Mouse (Mus musculus) left cerebral cortex, postnatal 25 days (tissue): Measurements from ENCODE around the gene Itgb7. TPM values are rescaled to one million over a fixed set of nuclear protein-coding genes. Genes with fewer than 3 reads are reported as not detected.

ENCODE experiments used
- DNase-seq, 2 experiments: peaks; one replicate each; pipeline ENCODE4 v3.0.0; 2022; ENCODE audit warnings: low spot score in 2 of 2, mixed read lengths in 1 of 2
- intact Hi-C: fragments of 180-260 bp; cut with DNase I; formaldehyde crosslinking; loops from one replicate; pipeline ENCODE4 v1.15.1; 2025
- total RNA-seq, 2 experiments: library from RNA; stranded (reverse); gene quantifications; 2 replicates each; pipeline ENCODE4 v1.2.3; 2021

The Itgb7 gene
- total RNA-seq, result 1 to 10 TPM; 1.0 to 1.7 TPM

- no peak for DNase-seq
- intact Hi-C loops, result no loop called here
Observed at GRCm38 (mm10) chr15:102231748-102232147, at the start of gene Itgb7. Gene Itgb7 (minus strand): TSS chr15:102231944.

DNA sequence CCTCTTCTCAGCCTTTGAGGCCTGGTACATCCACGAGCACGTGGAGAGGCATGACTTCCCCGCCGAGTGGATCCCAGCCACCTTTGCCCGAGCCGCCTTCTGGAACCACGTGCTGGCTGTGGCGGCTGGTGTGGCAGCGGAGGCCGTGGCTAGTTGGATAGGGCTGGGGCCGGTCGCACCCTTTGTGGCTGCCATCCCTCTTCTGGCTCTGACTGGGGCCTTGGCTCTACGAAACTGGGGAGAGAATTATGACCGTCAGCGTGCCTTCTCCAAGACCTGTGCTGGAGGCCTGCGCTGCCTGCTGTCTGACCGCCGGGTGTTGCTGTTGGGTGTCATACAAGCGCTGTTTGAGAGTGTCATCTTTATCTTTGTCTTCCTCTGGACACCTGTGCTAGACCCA is 48.9 kb upstream of the Itgb7 start:
- intact Hi-C loops, result no loop called here
- DNase-seq, result no peak

DNA sequence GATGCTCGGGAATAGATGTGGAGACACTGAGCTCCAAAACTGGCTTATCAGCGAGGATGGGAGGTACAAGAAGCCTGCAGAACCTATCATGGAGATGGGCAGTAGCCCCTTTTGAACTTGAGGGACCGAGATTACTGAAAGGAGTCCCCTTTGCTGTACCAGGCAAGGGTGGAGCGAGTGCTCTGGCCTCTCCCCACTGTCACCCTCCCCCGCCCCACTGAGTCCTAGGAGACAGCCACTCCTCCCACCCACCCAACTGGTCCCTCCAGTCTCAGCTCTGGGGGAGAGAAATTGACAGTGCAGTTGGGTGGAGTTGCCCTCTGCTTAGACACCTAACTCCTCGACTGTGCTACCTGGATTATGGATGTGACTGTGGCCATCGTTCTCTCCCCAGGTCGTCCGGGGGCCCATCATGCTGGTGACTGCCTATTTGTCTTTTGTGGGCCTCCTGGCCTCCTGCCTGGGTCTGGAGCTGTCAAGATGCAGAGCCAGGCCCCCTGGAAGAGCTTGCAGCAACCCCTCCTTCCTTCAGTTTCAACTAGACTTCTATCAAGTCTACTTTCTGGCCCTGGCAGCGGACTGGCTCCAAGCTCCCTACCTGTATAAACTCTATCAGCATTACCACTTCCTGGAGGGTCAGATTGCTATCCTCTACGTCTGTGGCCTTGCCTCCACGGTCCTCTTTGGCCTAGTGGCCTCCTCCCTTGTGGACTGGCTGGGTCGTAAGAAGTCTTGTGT is 48.2 kb upstream of the Itgb7 start:
- intact Hi-C loops, result loop anchor here (2.0 kb wide), 1 partner anchor 41 kb away; no protein-coding TSS in a partner anchor
- DNase-seq, result no peak

GRCm38 (mm10) chr15:102279092-102279782 is 47.5 kb upstream of the Itgb7 start, which contains the start of gene Mfsd5:
Gene Mfsd5 (plus strand): TSS chr15:102279454.
- intact Hi-C loops, result loop anchor here (2.0 kb wide), 1 partner anchor 40 kb away; no protein-coding TSS in a partner anchor

GRCm38 (mm10) chr15:102278726-102279091 is 47.0 kb upstream of the Itgb7 start:
- DNase-seq, result no peak
- intact Hi-C loops, result loop anchor here (2.0 kb wide), 1 partner anchor 40 kb away; no protein-coding TSS in a partner anchor

More at GRCm38 (mm10) chr15:102279092-102279782, 47.5 kb upstream of the Itgb7 start, which contains the start of gene Mfsd5:
- DNase-seq, result peak; percentile 87 to 88

DNA sequence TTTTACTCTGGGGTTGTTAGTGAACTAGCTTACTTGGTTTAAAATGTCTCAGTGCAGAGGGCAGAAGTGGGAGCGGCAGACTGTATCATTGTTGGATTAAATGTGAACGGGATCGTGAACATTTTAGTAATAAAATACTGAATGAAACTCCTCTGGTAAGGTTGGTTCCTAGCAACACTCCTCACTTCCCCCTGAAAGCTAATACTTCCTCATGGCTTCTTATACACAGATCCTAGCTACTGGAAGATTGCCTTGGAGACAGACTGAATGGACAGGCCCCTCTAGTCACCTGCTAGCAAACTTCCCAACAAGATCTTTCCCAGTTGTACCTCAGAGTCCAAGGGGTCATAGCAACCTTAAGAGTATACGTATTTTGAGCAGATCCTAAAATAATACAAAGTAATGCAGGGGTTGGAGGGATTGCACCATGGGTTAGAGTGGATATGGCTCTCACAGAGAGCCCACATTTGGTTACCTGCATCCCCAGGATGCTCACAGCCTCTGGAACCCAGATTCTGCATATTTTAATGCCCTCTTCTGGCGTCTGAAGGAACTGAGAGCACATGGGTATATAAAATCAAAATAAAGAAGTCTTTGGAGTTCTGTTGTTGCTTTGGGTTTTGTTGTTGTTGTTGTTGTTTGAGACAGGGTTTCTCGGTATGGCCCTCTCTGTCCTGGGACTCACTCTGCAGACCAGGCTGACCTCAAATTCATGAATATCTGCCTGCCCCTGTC is 42.4 kb upstream of the Itgb7 start:
- DNase-seq, result no peak
- intact Hi-C loops, result no loop called here

DNA sequence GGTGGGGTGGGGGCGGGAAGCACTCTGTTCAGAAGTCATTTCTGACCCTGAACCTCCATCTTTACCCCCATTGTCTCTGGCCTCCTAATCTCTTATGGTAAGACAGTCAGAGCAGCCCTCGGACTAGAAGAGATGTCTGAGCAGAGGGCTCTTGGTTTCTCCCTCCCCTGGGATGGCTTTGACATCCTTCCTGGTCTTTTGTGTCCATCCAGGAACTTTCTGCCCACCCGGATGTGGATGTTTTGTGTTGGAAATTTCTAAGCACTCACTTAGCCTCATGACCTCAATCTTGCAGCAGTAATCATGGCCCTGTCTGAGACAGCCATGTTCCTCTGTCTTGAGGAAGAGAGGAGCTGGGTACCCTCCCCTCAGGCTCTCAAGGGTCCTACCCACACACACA is 39.7 kb upstream of the Itgb7 start:
- intact Hi-C loops, result no loop called here
- DNase-seq, result no peak

GRCm38 (mm10) chr15:102270274-102270960 is 38.7 kb upstream of the Itgb7 start, which contains the start of gene Gm9918:
Gene Gm9918 (plus strand): TSS chr15:102270563.
- intact Hi-C loops, result no loop called here
- no peak for DNase-seq

GRCm38 (mm10) chr15:102265548-102265947 is 33.8 kb upstream of the Itgb7 start:
- DNase-seq, result no peak
- intact Hi-C loops, result no loop called here

DNA sequence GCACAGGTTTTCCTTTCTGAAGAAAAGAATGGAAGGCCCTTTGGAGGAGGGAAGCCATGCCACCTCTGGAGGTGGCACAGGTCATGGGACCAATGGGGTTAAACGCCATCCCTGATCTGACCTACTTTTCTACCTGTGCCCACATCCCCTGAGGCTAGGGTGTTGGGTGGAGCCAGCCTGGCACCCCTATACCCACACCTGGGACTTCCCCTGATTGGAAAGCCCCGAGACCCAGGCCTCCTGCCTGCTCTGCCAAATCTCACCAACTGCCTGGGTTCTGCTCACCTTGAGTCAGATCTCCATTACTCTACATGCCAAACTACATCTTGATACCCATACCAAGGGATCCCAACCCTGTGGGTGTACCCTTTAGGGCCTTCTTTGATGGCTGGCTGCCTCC is 31.3 kb upstream of the Itgb7 start:
- no peak for DNase-seq
- intact Hi-C loops, result no loop called here

- intact Hi-C loops, result no loop called here
- peak; percentile 45 to 70 for DNase-seq
Observed at GRCm38 (mm10) chr15:102262582-102262981, 30.8 kb upstream of the Itgb7 start.

GRCm38 (mm10) chr15:102258581-102259253 is 27.0 kb upstream of the Itgb7 start:
- DNase-seq, result no peak
- intact Hi-C loops, result no loop called here

DNA sequence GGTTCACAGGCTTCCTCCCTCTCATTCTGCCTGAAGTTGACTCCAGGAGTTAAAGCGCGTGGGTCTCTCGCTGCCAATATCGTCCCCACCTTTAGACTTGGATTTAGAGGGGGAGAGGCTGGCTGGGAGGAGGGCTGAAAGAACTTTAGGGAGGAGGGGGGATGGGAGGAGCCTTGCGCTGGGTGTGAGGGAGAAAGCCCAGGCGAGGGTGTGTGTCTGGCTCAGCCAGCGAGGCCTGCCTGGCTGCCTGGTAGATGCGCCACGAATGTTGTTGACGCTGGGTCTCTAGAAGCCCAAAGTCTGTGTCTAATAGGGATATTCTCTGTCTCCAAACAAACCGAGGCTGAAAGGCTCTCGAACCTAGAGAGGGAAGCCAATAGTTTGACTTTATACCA is 26.3 kb upstream of the Itgb7 start:
- DNase-seq, result peak; percentile 20 to 53
- intact Hi-C loops, result no loop called here

DNA sequence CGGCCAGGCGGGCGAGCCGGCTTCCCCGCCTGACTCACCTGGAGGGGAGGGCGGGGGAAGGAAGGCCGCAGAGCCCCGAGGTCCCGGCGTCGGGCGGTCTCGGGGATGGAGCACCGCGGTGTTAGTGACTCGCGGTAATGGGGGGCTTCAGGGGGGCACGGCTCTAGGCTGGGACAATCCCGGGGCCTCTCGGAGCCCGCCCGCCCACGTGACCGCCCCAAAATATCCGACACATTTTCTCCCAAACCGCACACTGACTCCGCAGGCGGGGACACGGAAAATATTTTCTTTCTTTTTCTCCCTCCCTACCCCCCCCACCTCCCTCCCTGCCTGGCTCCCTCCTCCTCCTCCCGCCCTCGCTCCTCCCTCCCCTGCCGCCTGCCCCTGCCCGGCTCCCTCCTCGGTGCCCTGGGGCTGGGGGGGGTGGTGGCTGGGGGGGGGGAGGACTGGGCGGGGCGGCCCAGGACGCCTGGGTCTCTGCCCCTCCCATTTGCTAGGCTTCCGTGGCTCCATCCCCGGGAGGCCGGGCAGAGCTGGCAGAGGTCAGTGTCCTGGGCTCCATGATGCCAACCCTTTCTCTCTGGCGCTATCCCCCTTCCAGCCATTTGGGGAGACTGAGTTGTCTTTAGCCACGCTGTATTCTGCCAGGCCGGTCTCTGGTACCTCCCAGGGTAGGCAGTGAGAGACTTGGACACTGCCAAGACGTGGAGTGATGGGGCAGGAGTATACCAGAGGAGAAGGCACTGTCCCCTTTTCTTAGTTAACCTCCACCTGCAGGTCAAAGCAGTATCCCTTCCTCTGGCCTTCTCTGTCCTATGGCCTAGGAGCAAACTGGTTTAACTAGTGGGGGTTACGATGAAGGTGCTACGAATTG is 25.7 kb upstream of the Itgb7 start, which contains the start of gene Rarg:
Gene Rarg (minus strand): TSS at position 316 of the 874 bp plus-strand sequence.
- DNase-seq, result peak; percentile 24 to 37
- intact Hi-C loops, result no loop called here

- intact Hi-C loops, result no loop called here
Observed at GRCm38 (mm10) chr15:102256431-102257201, 24.9 kb upstream of the Itgb7 start.

DNA sequence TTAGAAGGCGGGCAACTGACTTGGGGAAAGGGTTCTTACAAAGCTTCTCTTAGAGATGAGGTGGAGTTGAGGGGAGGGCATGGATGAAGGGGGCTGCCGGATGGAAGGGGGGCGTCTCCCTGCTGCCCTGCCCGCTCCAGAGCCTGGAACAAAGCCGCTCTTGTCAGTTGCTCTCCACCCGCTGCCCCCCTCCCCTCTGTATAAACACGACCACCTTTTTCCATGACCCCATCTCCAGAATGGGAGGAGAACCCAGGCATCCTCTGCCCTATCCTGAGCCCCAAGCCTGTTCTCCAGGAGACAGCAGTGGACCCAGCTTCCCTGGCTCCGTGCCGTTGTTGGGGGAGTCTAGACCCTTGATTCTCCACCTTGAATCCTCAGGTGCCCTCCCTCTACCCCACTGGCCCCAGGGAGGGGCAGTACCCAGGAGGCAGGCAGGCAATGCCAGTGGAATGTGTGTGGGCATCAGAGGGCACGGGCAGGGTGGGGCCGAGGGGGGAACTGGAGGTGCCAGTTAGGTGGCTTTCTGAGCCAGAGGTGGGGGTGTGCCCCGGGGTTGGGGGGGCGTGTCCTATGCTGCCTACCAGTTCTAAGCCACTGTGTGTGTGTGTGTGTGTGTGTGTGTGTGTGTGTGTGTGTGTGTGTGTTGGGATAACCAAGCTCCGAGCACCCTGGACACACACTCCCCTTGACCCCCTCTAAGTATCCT is 24.0 kb upstream of the Itgb7 start:
- no peak for DNase-seq
- intact Hi-C loops, result no loop called here

More at GRCm38 (mm10) chr15:102256431-102257201, 24.9 kb upstream of the Itgb7 start:
- DNase-seq, result peak in 1 of 2 experiments; percentile 41

GRCm38 (mm10) chr15:102250521-102250920 is 18.8 kb upstream of the Itgb7 start:
- DNase-seq, result no peak
- intact Hi-C loops, result no loop called here
